Mouse (Mus musculus) spleen, adult 2 months (tissue): Measurements from ENCODE around the gene Pde4d. TPM values are rescaled to one million over a fixed set of nuclear protein-coding genes. Genes with fewer than 3 reads are reported as not detected.

Source experiments
- DNase-seq, 2 experiments: peaks; one replicate each; pipeline versions ENCODE4 v3.0.0 to v3.0.0-alpha.2; 2012 to 2021; ENCODE audit warnings: low spot score in 2 of 2, low read depth in 1 of 2
- H3K27ac ChIP-seq: fragments of 200-500 bp; 2 replicates; pipeline ENCODE4 v1.5.1; 2012; ENCODE audit warnings: low read length, inconsistent platforms; ENCODE audit not compliant: insufficient read depth
- H3K27me3 ChIP-seq: fragments of 200-500 bp; 2 replicates; pipeline ENCODE4 v1.6.1; 2012; ENCODE audit warnings: mild to moderate bottlenecking, moderate library complexity, low read length, inconsistent platforms; ENCODE audit not compliant: control insufficient read depth, insufficient read depth
- H3K36me3 ChIP-seq: fragments of 200-500 bp; 2 replicates; pipeline ENCODE4 v1.6.1; 2012; ENCODE audit warnings: mild to moderate bottlenecking, low read length, inconsistent platforms; ENCODE audit not compliant: control insufficient read depth, insufficient read depth
- H3K4me1 ChIP-seq: fragments of 200-500 bp; 2 replicates; pipeline ENCODE4 v1.6.1; 2011; ENCODE audit warnings: inconsistent platforms; ENCODE audit not compliant: control insufficient read depth, insufficient read depth, insufficient read length
- H3K4me3 ChIP-seq: fragments of 200-500 bp; 2 replicates; pipeline ENCODE4 v1.5.1; 2011; ENCODE audit warnings: mild to moderate bottlenecking, inconsistent platforms; ENCODE audit not compliant: insufficient read depth, insufficient read length; ENCODE audit errors: extremely low read depth
- CTCF ChIP-seq: fragments of 200-500 bp; IDR thresholded peaks from 2 replicates; pipeline ENCODE4 v1.5.1; 2011; ENCODE audit warnings: mild to moderate bottlenecking, inconsistent platforms; ENCODE audit not compliant: insufficient read depth, insufficient read length, insufficient replicate concordance; ENCODE audit errors: extremely low read depth
- POLR2A ChIP-seq: fragments of 200-500 bp; IDR thresholded peaks from 2 replicates; pipeline ENCODE4 v1.6.1; 2011; ENCODE audit warnings: low read depth, low read length, inconsistent platforms
- WGBS: fragments of 180-500 bp; shearing (Covaris S2); methylation state at CpG from one replicate; pipeline ENCODE4 v1.1.7; 2018; 5-methylcytosine and 5-hydroxymethylcytosine counted together
- polyA plus RNA-seq: library from polyadenylated mRNA; depleted of rRNA; stranded (reverse); fragments of >200 nt; gene quantifications from 2 replicates; pipeline ENCODE4 v1.2.3, GENCODE M21; 2012; rRNA removed

The Pde4d gene
- 4.8 and 5.7 TPM in 2 replicates for polyA plus RNA-seq

GRCm38 (mm10) chr13:108449116-108450097, at the start of gene Pde4d:
TSS of gene Pde4d (plus strand) at chr13:108449948.
- WGBS: 48% methylated on average over 10 of the region's 10 CpGs
- no peak for TF ChIP-seq CTCF
- TF ChIP-seq POLR2A: no peak
- H3K4me1 ChIP-seq: no peaks in the 10 kb centered on the region
- no peak within 1 kb of the TSS for H3K4me3 ChIP-seq
- DNase-seq: no peak
- no peaks in the 10 kb centered on the region for H3K27me3 ChIP-seq
- no peaks in the 10 kb centered on the region for H3K36me3 ChIP-seq
- no peak within 1 kb of the TSS for H3K27ac ChIP-seq

- no peak for TF ChIP-seq CTCF
- no peak for TF ChIP-seq POLR2A
- no peak for DNase-seq
- H3K36me3 ChIP-seq: no peaks in the 10 kb centered on the region
- no peak overlapping the region for H3K27ac ChIP-seq
- no peak overlapping the region for H3K4me3 ChIP-seq
- no peaks in the 10 kb centered on the region for H3K4me1 ChIP-seq
- H3K27me3 ChIP-seq: no peaks in the 10 kb centered on the region
- 93% methylated on average over 5 of the region's 5 CpGs for WGBS
Measured at GRCm38 (mm10) chr13:108403197-108403596, 46.6 kb upstream of the Pde4d start.

DNA sequence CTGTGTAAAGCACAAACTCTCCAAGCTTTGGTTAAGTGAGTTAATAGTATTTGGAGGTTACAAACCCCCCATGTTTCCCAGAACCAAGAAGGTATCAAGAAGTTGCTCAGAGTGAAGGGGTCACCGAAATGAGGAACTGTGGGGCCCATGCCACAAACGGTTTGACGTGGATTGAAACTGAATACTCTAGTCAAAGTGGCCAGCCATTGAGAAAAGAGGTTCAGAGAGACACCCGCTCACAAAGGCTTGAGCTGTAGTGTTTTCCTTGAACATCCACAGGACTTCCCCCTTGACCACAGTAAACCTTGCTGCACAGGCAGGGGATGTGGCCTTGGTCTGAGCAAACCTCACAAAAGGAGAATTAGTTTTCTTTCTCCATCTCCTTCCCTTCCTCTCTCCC, 45.4 kb upstream of the Pde4d start:
- H3K27me3 ChIP-seq: no peaks in the 10 kb centered on the region
- H3K27ac ChIP-seq: no peak overlapping the region
- no peak for TF ChIP-seq CTCF
- no peak for TF ChIP-seq POLR2A
- DNase-seq: no peak
- H3K36me3 ChIP-seq: no peaks in the 10 kb centered on the region
- H3K4me1 ChIP-seq: no peaks in the 10 kb centered on the region
- 45% methylated on average over 4 of the region's 4 CpGs for WGBS
- H3K4me3 ChIP-seq: no peak overlapping the region

GRCm38 (mm10) chr13:108415464-108415863, 34.3 kb upstream of the Pde4d start:
- H3K36me3 ChIP-seq: no peaks in the 10 kb centered on the region
- no peak for DNase-seq
- no peak for TF ChIP-seq CTCF
- 68% methylated on average over 2 of the region's 2 CpGs for WGBS
- H3K27ac ChIP-seq: no peak overlapping the region
- H3K4me3 ChIP-seq: no peak overlapping the region
- H3K27me3 ChIP-seq: no peaks in the 10 kb centered on the region
- H3K4me1 ChIP-seq: no peaks in the 10 kb centered on the region

DNA sequence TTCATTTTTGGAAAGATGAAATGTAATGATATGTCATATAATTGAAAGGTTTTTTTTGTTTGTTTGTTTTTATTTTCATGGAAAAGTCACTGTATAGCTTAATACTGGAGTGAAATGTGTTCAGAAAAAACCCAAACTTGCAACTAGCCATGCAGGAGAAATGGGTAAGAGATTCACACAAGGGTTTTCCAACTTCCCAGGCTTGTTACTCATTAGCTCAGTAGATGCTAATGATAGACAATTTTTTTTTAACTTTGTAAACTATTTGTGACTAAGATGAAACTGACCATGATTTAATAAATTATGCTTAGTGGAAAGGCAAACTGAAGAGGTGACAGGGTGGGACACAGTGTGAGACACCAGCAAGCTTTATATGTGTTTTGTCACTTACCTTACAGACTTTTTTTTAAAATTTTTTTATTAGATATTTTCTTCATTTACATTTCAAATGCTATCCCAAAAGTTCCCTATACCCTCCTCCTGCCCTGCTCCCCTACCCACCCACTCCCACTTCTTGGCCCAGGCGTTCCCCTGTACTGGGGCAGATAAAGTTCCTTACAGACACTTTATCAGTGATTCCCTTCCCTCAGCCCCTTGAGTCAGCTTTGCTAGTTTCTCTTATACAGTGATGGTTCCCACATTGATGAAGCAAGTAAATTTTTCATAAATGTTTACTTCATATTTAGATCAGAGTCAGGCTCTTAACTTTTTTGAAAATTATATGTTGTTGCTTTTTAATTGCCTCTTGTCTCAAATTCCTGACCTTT, 30.8 kb upstream of the Pde4d start:
- WGBS: 65% methylated on average over 1 of the region's 1 CpGs
- Histone ChIP-seq H3K4me3 (no peak overlapping the region), H3K36me3 (no peaks in the 10 kb centered on the region), H3K4me1 (no peaks in the 10 kb centered on the region), H3K27ac (no peak overlapping the region), H3K27me3 (no peaks in the 10 kb centered on the region)
- no peak for DNase-seq
- no peak for TF ChIP-seq POLR2A
- TF ChIP-seq CTCF: no peak

DNA sequence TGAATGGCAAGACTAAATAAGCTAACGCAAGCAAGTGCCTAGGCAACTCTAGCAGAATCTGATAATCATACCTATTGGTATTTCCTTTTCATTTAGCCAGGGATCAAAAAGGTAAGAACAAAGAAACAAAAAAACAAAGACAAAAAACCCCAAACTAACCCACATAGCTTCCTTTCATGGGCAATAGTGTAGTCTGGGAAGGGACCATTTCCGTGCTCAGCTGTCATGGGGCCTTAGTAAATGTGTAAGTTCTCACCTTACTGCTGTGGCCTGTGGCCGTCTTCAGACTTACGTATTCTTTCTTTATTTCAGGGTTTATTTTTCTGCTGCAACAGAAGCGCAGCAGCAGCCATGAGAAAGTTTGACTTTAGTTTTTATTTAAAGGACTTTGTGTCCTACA, 23.4 kb upstream of the Pde4d start:
- H3K27me3 ChIP-seq: no peaks in the 10 kb centered on the region
- H3K4me1 ChIP-seq: peaks cover 1% of the 10 kb centered on the region; the same call in 1 of the 2 replicates
- H3K36me3 ChIP-seq: no peaks in the 10 kb centered on the region
- no peak overlapping the region for H3K27ac ChIP-seq
- TF ChIP-seq POLR2A (no peak), CTCF (no peak)
- no peak overlapping the region for H3K4me3 ChIP-seq
- DNase-seq: peak in 1 of 2 experiments; percentile 7
- 74% methylated on average over 5 of the region's 5 CpGs for WGBS
